Mouse (Mus musculus): Measurements from ENCODE around the gene Ivns1abp. TPM values are rescaled to one million over a fixed set of nuclear protein-coding genes. Genes with fewer than 3 reads are reported as not detected.
"Not testable (repeated sequence)": the region's sequence is repeated elsewhere in the genome, so short reads cannot be mapped to it uniquely, and the experiment has no call there.

Gene Ivns1abp
- polyA plus RNA-seq, 1 experiment from 2014 or later: 366 TPM

- no peaks in the 10 kb centered on the region for H3K27me3 ChIP-seq (ENCODE audit: low read depth, poor library complexity, severe bottlenecking)
- H3K4me1 ChIP-seq: peaks cover 31% of the 10 kb centered on the region
- peak; percentile 94 for DNase-seq (ENCODE audit: low spot score)
- H3K27ac ChIP-seq: peak overlapping the region; percentile 99
- peaks cover 15% of the 10 kb centered on the region for H3K36me3 ChIP-seq
- under 1% methylated on average over 55 of the region's 55 CpGs for WGBS
- H3K4me3 ChIP-seq: peak overlapping the region; percentile 99
- H3K9me3 ChIP-seq (replicated peaks): no peaks in the 10 kb centered on the region
Observed at GRCm38 (mm10) chr1:151345109-151345862, 1.0 kb downstream of the Ivns1abp start.

- DNase-seq (ENCODE audit: low spot score): no peak
- H3K4me1 ChIP-seq: peaks cover 31% of the 10 kb centered on the region
- H3K27ac ChIP-seq: peak overlapping the region; percentile 99
- peaks cover 21% of the 10 kb centered on the region for H3K36me3 ChIP-seq
- no peaks in the 10 kb centered on the region for H3K27me3 ChIP-seq (ENCODE audit: low read depth, poor library complexity, severe bottlenecking)
- H3K4me3 ChIP-seq: peak overlapping the region; percentile 99
- H3K9me3 ChIP-seq (replicated peaks): no peaks in the 10 kb centered on the region
Observed at GRCm38 (mm10) chr1:151345863-151346195, 1.6 kb downstream of the Ivns1abp start.

DNA sequence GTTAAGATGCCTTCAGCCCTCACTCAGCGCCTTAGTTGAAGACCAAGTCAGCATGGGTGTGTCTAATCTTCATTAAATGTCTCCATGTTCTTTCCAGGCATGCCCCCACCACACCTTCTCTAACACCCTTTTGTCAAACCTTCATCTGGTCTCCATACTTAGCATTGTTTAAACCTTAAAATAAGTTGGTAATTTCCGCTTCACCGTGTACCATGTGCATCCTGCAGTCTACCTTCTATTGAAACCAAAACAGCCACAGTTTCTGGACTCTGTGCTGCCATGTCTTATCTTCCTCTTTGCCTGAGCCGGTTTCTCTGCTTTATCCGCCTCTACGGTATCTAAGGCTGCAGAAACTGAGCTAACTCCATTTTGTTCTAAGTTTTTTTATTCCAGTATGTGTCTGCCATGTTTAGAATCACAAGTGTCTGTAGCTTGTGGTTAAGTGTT, 2.4 kb downstream of the Ivns1abp start:
- Histone ChIP-seq H3K27ac (no peak overlapping the region), H3K4me1 (peaks cover 31% of the 10 kb centered on the region), H3K27me3 (ENCODE audit: low read depth, poor library complexity, severe bottlenecking) (no peaks in the 10 kb centered on the region), H3K9me3 (replicated peaks) (no peaks in the 10 kb centered on the region), H3K36me3 (peaks cover 29% of the 10 kb centered on the region), H3K4me3 (peak overlapping the region; percentile 99)
- 65% methylated on average over 6 of the region's 6 CpGs for WGBS
- DNase-seq (ENCODE audit: low spot score): no peak

DNA sequence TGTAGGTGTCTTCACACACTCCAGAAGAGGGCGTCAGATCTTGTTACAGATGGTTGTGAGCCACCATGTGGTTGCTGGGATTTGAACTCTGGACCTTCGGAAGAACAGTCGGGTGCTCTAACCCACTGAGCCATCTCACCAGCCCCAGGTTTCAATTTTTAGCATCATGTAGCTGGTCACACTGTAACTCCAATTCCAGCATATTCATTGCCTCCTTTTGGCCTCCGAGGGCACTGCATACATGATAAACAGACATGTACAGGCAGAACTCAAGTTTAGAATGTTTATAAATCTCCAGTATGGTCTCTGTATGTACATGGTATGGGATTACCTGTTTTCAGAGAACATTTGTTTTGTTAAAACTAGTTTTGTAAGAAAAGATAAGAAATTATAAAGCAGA, 4.0 kb downstream of the Ivns1abp start:
- 83% methylated on average over 4 of the region's 4 CpGs for WGBS
- not testable (repeated sequence) for H3K4me3 ChIP-seq; DNase-seq (ENCODE audit: low spot score); H3K9me3 ChIP-seq (replicated peaks); H3K27me3 ChIP-seq (ENCODE audit: low read depth, poor library complexity, severe bottlenecking); H3K27ac ChIP-seq
- H3K36me3 ChIP-seq: peaks cover 45% of the 10 kb centered on the region
- H3K4me1 ChIP-seq: peaks cover 20% of the 10 kb centered on the region

DNA sequence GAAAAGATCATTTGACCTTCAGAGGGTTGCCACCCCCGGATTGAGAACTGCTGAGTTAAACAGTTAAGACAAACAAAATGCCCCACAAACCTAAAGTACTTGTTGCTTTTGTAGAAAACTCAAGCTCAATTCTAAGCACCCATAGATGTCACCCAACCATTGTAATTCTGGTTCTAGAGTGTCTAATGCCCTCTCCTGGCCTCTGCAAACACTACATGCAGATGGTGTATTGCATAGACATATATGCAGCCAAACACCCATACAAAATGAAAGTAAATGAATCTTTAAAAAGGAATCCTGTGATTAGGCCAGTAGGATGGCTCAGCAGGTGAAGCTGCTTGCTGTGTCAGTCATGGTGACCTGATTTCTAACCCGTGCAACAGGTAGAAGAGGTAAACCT, 8.6 kb downstream of the Ivns1abp start:
- Histone ChIP-seq H3K36me3 (peaks cover 91% of the 10 kb centered on the region), H3K27me3 (ENCODE audit: low read depth, poor library complexity, severe bottlenecking) (no peaks in the 10 kb centered on the region), H3K9me3 (replicated peaks) (no peaks in the 10 kb centered on the region), H3K27ac (no peak overlapping the region), H3K4me1 (peaks cover 3% of the 10 kb centered on the region), H3K4me3 (no peak overlapping the region)
- WGBS: 92% methylated on average over 2 of the region's 2 CpGs
- no peak for DNase-seq (ENCODE audit: low spot score)

DNA sequence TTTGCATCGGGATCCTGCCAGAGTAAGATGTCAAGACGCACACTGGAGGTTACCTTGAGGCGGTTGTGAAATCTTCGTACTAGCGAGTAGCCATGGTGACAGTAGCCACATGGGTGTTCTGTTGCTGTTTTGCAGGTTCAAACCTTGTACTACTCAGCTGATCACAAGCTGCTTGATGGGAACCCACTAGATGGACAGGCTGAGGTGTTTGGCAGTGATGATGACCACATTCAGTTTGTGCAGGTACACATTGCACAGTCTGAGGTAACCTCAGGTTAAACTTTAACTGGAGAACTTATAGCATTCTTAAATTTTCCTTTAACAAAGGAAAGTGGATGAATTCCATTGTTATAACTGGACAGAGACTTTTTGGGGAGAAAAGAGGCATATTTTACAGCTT, 11.7 kb downstream of the Ivns1abp start:
- WGBS: 95% methylated on average over 5 of the region's 5 CpGs
- DNase-seq (ENCODE audit: low spot score): no peak
- peaks cover 100% of the 10 kb centered on the region for H3K36me3 ChIP-seq
- H3K4me3 ChIP-seq: no peak overlapping the region
- no peaks in the 10 kb centered on the region for H3K9me3 ChIP-seq (replicated peaks)
- no peak overlapping the region for H3K27ac ChIP-seq
- no peaks in the 10 kb centered on the region for H3K27me3 ChIP-seq (ENCODE audit: low read depth, poor library complexity, severe bottlenecking)
- H3K4me1 ChIP-seq: no peaks in the 10 kb centered on the region

- no peaks in the 10 kb centered on the region for H3K4me1 ChIP-seq
- no peak overlapping the region for H3K4me3 ChIP-seq
- H3K36me3 ChIP-seq: peaks cover 100% of the 10 kb centered on the region
- DNase-seq (ENCODE audit: low spot score): no peak
- WGBS: 97% methylated on average over 3 of the region's 3 CpGs
- H3K27ac ChIP-seq: no peak overlapping the region
- H3K27me3 ChIP-seq (ENCODE audit: low read depth, poor library complexity, severe bottlenecking): no peaks in the 10 kb centered on the region
- no peaks in the 10 kb centered on the region for H3K9me3 ChIP-seq (replicated peaks)
Observed at GRCm38 (mm10) chr1:151359374-151359773, 15.1 kb downstream of the Ivns1abp start.

DNA sequence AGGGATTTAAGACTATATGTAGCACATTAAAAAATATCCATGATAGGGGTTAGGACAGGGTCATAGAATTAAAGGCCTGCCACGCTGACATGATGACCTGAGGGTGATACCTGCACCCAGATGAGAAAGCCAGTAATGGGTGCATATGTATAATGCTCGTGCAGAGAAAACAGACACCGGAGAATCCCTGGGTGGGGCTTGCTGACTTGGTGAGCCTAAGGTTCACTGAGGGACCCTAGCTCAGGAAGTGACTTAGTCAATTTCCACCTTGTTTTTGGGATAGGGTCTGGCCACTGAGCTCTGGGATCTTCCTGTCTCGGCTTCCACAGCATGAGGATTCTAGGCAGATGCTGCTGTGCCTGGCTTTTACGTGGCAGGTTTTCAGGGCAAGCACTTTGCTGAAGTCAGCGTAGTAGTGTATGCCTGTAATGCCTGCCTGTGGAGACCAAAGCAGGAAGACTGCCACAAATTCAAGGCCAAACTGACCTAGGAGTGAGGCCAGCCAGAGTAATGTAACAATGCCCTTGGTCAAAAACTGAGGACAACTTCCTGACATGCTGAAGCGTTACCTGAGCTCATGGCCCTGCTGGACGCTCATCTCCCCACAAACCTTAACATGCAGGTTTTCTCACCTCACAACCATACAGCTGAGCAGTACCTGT, 22.8 kb downstream of the Ivns1abp start:
- Histone ChIP-seq H3K27me3 (ENCODE audit: low read depth, poor library complexity, severe bottlenecking) (no peaks in the 10 kb centered on the region), H3K4me1 (no peaks in the 10 kb centered on the region), H3K9me3 (replicated peaks) (no peaks in the 10 kb centered on the region), H3K4me3 (no peak overlapping the region), H3K27ac (no peak overlapping the region), H3K36me3 (peaks cover 88% of the 10 kb centered on the region)
- 90% methylated on average over 8 of the region's 8 CpGs for WGBS
- DNase-seq (ENCODE audit: low spot score): no peak

- no peak overlapping the region for H3K4me3 ChIP-seq
- no peak for DNase-seq (ENCODE audit: low spot score)
- no peak overlapping the region for H3K27ac ChIP-seq
- H3K36me3 ChIP-seq: peaks cover 81% of the 10 kb centered on the region
- 93% methylated on average over 5 of the region's 5 CpGs for WGBS
- H3K9me3 ChIP-seq (replicated peaks): no peaks in the 10 kb centered on the region
- no peaks in the 10 kb centered on the region for H3K4me1 ChIP-seq
- no peaks in the 10 kb centered on the region for H3K27me3 ChIP-seq (ENCODE audit: low read depth, poor library complexity, severe bottlenecking)
Observed at GRCm38 (mm10) chr1:151367721-151368324, 23.5 kb downstream of the Ivns1abp start.

GRCm38 (mm10) chr1:151368444-151368843, 24.2 kb downstream of the Ivns1abp start:
- Histone ChIP-seq H3K4me3 (no peak overlapping the region), H3K9me3 (replicated peaks) (no peaks in the 10 kb centered on the region), H3K4me1 (no peaks in the 10 kb centered on the region), H3K27ac (no peak overlapping the region), H3K36me3 (peaks cover 78% of the 10 kb centered on the region), H3K27me3 (ENCODE audit: low read depth, poor library complexity, severe bottlenecking) (no peaks in the 10 kb centered on the region)
- DNase-seq (ENCODE audit: low spot score): no peak
- 92% methylated on average over 3 of the region's 3 CpGs for WGBS

- no peaks in the 10 kb centered on the region for H3K4me1 ChIP-seq
- no peak for DNase-seq (ENCODE audit: low spot score)
- 93% methylated on average over 3 of the region's 3 CpGs for WGBS
- H3K27ac ChIP-seq: no peak overlapping the region
- H3K27me3 ChIP-seq (ENCODE audit: low read depth, poor library complexity, severe bottlenecking): no peaks in the 10 kb centered on the region
- no peak overlapping the region for H3K4me3 ChIP-seq
- H3K36me3 ChIP-seq: peaks cover 66% of the 10 kb centered on the region
- H3K9me3 ChIP-seq (replicated peaks): no peaks in the 10 kb centered on the region
Observed at GRCm38 (mm10) chr1:151370573-151370972, 26.3 kb downstream of the Ivns1abp start.

DNA sequence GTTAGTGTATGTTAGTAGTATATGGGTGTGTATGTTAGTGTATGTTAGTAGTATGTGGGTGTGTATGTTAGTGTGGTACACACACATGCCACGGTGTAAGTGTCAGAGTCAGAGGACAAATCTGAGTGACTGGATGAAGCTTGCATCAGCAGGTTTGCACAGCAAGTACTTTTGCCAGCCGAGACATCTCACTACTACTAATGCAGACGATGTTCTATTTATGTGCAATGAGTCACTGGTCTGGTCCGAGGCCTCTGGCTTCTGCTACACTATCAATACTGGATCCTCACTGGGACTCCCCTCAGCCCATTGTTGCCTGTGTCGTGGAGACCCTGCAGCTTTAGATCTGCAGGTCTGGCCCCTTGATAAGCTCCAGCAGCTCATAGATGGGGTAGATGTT, 27.3 kb downstream of the Ivns1abp start:
- Histone ChIP-seq H3K27me3 (ENCODE audit: low read depth, poor library complexity, severe bottlenecking) (no peaks in the 10 kb centered on the region), H3K36me3 (peaks cover 63% of the 10 kb centered on the region), H3K9me3 (replicated peaks) (no peaks in the 10 kb centered on the region), H3K4me1 (no peaks in the 10 kb centered on the region), H3K27ac (no peak overlapping the region), H3K4me3 (no peak overlapping the region)
- 87% methylated on average over 5 of the region's 5 CpGs for WGBS
- no peak for DNase-seq (ENCODE audit: low spot score)

DNA sequence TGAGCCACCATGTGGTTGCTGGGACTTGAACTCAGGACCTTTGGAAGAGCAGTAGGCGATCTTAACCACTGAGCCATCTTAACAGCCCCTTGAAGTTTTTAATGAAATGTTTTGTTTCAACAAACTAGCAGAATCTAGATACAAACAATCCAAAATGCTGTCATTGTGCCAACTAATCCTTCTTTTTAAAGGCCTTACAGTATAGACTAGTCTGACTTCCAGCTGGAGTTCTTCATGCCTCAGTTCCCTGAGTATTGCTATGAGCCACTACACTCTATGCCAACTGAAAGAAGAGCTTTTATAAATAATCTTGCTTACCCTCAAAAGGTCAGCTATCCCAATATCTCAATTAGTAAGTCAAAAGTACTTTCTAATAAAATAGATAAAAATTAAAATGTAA, 28.5 kb downstream of the Ivns1abp start:
- H3K36me3 ChIP-seq: peaks cover 58% of the 10 kb centered on the region
- no peaks in the 10 kb centered on the region for H3K4me1 ChIP-seq
- 86% methylated on average over 1 of the region's 1 CpGs for WGBS
- H3K27ac ChIP-seq: no peak overlapping the region
- no peak for DNase-seq (ENCODE audit: low spot score)
- no peaks in the 10 kb centered on the region for H3K9me3 ChIP-seq (replicated peaks)
- H3K4me3 ChIP-seq: no peak overlapping the region
- no peaks in the 10 kb centered on the region for H3K27me3 ChIP-seq (ENCODE audit: low read depth, poor library complexity, severe bottlenecking)

Data from limb, embryonic 10.5 days (tissue).